Mouse (Mus musculus): ENCODE data around the gene Cxcr4. TPM values are rescaled to one million over a fixed set of nuclear protein-coding genes. Genes with fewer than 3 reads are reported as not detected.
A peak's percentile ranks its signal among the peaks of the same experiment; 100 is the strongest.

Cxcr4 gene
- polyA plus RNA-seq, 1 experiment from 2014 or later, result 1.3 TPM

GRCm38 (mm10) chr1:128592961-128593501 lies 938 bp upstream of the Cxcr4 start:
- Histone ChIP-seq H3K9ac (ENCODE audit: low read depth, low read length) (no peak overlapping the region), H3K4me2 (peak overlapping the region; percentile 82), H3K27ac (ENCODE audit: low read depth, low read length) (no peak overlapping the region), H3K9me3 (ENCODE audit: control insufficient read depth, low read length) (no peaks in the 10 kb centered on the region), H3K4me1 (replicated peaks; ENCODE audit: control insufficient read depth, insufficient read depth, low read length) (peaks cover 5% of the 10 kb centered on the region; the same call in 1 of the 2 replicates), H3K4me3 (ENCODE audit: low read depth, low read length) (peak overlapping the region; percentile 56), H3K36me3 (ENCODE audit: control insufficient read depth, insufficient read depth, low read length) (no peaks in the 10 kb centered on the region), H3K27me3 (replicated peaks; ENCODE audit: control insufficient read depth, insufficient read depth, low read length) (peaks cover 69% of the 10 kb centered on the region)
- DNase-seq (ENCODE audit: low spot score) (no peak), ATAC-seq (replicated peaks; ENCODE audit: low FRiP score) (0 out of 2 replicates have a peak, but pooled peaks have one; percentile 24)
- 2% methylated on average over 24 of the region's 24 CpGs for WGBS

DNA sequence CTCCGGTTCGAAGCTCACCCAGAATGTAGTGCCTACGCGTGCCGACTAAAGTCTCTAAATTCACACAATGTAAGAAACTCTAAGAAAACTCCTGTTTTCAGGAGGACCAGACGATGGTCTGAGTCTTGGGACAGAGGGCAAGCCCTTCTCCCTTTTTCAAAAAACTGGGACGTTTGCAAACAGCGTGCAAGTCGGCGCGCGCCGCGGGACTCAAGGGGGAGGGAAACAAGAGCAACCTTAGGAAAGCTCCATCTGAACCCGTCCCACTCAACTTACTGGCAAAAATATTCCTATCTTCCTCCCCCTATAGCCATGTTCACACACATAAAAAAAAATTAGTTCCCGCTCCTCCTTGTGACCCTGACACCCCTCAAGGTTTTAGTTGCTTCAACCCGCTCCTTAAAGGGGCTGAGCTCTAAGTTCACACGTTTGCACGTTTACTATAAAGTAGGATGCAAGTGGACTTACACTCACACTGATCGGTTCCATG lies 327 bp downstream of the Cxcr4 start:
- peak; percentile 27; the same call in 1 of the 2 replicates for ATAC-seq (replicated peaks; ENCODE audit: low FRiP score)
- Histone ChIP-seq H3K36me3 (ENCODE audit: control insufficient read depth, insufficient read depth, low read length) (no peaks in the 10 kb centered on the region), H3K27me3 (replicated peaks; ENCODE audit: control insufficient read depth, insufficient read depth, low read length) (peaks cover 69% of the 10 kb centered on the region), H3K9ac (ENCODE audit: low read depth, low read length) (no peak overlapping the region), H3K4me1 (replicated peaks; ENCODE audit: control insufficient read depth, insufficient read depth, low read length) (peaks cover 5% of the 10 kb centered on the region; the same call in 1 of the 2 replicates), H3K27ac (ENCODE audit: low read depth, low read length) (no peak overlapping the region), H3K4me3 (ENCODE audit: low read depth, low read length) (peak overlapping the region; percentile 56), H3K9me3 (ENCODE audit: control insufficient read depth, low read length) (no peaks in the 10 kb centered on the region), H3K4me2 (peak overlapping the region; percentile 82)
- no peak for DNase-seq (ENCODE audit: low spot score)
- WGBS, result under 1% methylated on average over 20 of the region's 20 CpGs

DNA sequence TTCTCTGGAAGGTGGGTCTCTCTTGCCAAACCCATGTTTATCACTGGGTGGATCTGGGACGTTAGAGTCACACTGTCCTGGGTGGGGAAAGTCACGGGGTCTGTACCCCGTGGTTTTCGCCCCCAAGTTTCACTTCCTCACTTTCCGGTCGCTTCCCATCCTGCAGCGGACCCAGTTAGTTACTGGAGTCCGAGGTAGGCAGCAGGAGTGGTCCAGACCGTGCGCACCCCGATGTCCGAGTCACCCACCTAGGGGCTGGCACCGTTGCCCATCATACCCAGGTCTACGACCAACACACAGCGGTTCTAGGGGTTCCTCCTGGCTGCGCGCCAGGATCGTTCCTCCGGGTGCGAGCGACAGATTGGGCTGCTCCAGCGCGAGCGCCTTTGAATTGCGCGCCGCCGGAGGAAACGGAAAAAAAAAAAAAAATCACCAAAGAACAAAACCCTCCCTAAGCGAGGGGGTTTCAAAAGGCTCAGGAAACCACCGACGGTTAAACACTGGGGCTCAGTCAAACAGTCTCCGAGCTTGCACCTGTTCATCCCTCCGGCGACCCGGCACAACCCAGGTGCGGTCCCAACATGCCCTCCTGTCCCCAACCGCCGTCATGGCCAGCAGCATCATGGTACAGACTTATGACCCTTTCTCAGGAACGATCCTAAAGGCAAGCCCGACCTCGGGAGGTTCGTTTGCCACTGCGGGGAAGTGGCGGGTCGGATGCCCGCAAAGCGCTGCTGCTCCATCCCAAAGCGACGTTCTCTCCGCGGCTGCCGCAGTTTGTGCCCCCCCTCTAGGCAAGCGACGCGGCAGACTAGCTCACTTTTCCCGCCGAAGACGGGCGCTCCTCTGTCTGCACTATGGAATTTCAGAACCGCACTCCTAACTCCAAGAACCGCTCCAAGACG lies 1.0 kb downstream of the Cxcr4 start:
- peaks cover 5% of the 10 kb centered on the region; the same call in 1 of the 2 replicates for H3K4me1 ChIP-seq (replicated peaks; ENCODE audit: control insufficient read depth, insufficient read depth, low read length)
- no peaks in the 10 kb centered on the region for H3K9me3 ChIP-seq (ENCODE audit: control insufficient read depth, low read length)
- peak overlapping the region; percentile 82 for H3K4me2 ChIP-seq
- no peaks in the 10 kb centered on the region for H3K36me3 ChIP-seq (ENCODE audit: control insufficient read depth, insufficient read depth, low read length)
- peak overlapping the region; percentile 56 for H3K4me3 ChIP-seq (ENCODE audit: low read depth, low read length)
- H3K27ac ChIP-seq (ENCODE audit: low read depth, low read length), result no peak overlapping the region
- H3K27me3 ChIP-seq (replicated peaks; ENCODE audit: control insufficient read depth, insufficient read depth, low read length), result peaks cover 68% of the 10 kb centered on the region
- H3K9ac ChIP-seq (ENCODE audit: low read depth, low read length), result no peak overlapping the region
- under 1% methylated on average over 63 of the region's 63 CpGs for WGBS
- ATAC-seq (replicated peaks; ENCODE audit: low FRiP score), result no peak; the same call in 1 of the 2 replicates
- DNase-seq (ENCODE audit: low spot score), result peak; percentile 49

DNA sequence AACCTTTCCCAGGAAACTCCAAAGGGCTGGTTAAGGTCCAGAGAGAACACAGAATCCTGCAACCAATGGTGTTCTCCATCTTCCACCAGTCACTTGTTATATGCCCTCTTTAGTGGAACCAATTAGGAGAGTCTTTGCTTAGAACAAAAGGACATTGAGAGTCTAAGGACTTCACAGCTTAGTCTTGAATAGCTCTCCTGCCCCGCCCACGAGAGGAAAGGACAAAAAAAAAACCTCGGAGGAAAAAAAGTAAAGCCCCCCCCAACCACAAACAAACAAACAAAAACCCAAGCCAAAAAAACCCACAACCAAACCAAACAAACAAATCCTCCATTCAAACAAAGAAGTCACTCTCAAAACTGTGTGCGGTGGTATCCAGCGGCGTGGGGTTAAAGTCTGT lies 2.1 kb downstream of the Cxcr4 start:
- no peaks in the 10 kb centered on the region for H3K36me3 ChIP-seq (ENCODE audit: control insufficient read depth, insufficient read depth, low read length)
- H3K4me1 ChIP-seq (replicated peaks; ENCODE audit: control insufficient read depth, insufficient read depth, low read length), result peaks cover 5% of the 10 kb centered on the region; the same call in 1 of the 2 replicates
- no peak overlapping the region for H3K9ac ChIP-seq (ENCODE audit: low read depth, low read length)
- DNase-seq (ENCODE audit: low spot score) (no peak), ATAC-seq (replicated peaks; ENCODE audit: low FRiP score) (no peak)
- H3K27me3 ChIP-seq (replicated peaks; ENCODE audit: control insufficient read depth, insufficient read depth, low read length), result peaks cover 58% of the 10 kb centered on the region
- H3K4me2 ChIP-seq, result peak overlapping the region; percentile 9; the same call in 1 of the 2 replicates
- no peak overlapping the region for H3K4me3 ChIP-seq (ENCODE audit: low read depth, low read length)
- H3K9me3 ChIP-seq (ENCODE audit: control insufficient read depth, low read length), result no peaks in the 10 kb centered on the region
- 19% methylated on average over 6 of the region's 6 CpGs for WGBS
- no peak overlapping the region for H3K27ac ChIP-seq (ENCODE audit: low read depth, low read length)

DNA sequence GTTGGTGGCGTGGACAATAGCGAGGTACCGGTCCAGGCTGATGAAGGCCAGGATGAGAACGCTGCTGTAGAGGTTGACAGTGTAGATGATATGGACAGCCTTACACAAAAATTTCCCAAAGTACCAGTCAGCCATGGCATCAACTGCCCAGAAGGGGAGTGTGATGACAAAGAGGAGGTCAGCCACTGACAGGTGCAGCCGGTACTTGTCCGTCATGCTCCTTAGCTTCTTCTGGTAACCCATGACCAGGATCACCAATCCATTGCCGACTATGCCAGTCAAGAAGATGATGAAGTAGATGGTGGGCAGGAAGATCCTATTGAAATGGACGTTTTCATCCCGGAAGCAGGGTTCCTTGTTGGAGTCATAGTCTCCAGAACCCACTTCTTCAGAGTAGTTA lies 2.6 kb downstream of the Cxcr4 start:
- H3K4me1 ChIP-seq (replicated peaks; ENCODE audit: control insufficient read depth, insufficient read depth, low read length), result peaks cover 5% of the 10 kb centered on the region; the same call in 1 of the 2 replicates
- no peaks in the 10 kb centered on the region for H3K36me3 ChIP-seq (ENCODE audit: control insufficient read depth, insufficient read depth, low read length)
- no peak overlapping the region for H3K9ac ChIP-seq (ENCODE audit: low read depth, low read length)
- no peak overlapping the region for H3K4me3 ChIP-seq (ENCODE audit: low read depth, low read length)
- H3K4me2 ChIP-seq, result no peak overlapping the region
- H3K9me3 ChIP-seq (ENCODE audit: control insufficient read depth, low read length), result no peaks in the 10 kb centered on the region
- peaks cover 53% of the 10 kb centered on the region for H3K27me3 ChIP-seq (replicated peaks; ENCODE audit: control insufficient read depth, insufficient read depth, low read length)
- 87% methylated on average over 9 of the region's 9 CpGs for WGBS
- ATAC-seq (replicated peaks; ENCODE audit: low FRiP score) (no peak), DNase-seq (ENCODE audit: low spot score) (no peak)
- no peak overlapping the region for H3K27ac ChIP-seq (ENCODE audit: low read depth, low read length)

GRCm38 (mm10) chr1:128588337-128588736 lies 3.8 kb downstream of the Cxcr4 start:
- Histone ChIP-seq H3K27ac (ENCODE audit: low read depth, low read length) (no peak overlapping the region), H3K36me3 (ENCODE audit: control insufficient read depth, insufficient read depth, low read length) (no peaks in the 10 kb centered on the region), H3K27me3 (replicated peaks; ENCODE audit: control insufficient read depth, insufficient read depth, low read length) (peaks cover 42% of the 10 kb centered on the region), H3K4me2 (no peak overlapping the region), H3K9me3 (ENCODE audit: control insufficient read depth, low read length) (no peaks in the 10 kb centered on the region), H3K4me1 (replicated peaks; ENCODE audit: control insufficient read depth, insufficient read depth, low read length) (peaks cover 5% of the 10 kb centered on the region; the same call in 1 of the 2 replicates), H3K4me3 (ENCODE audit: low read depth, low read length) (no peak overlapping the region), H3K9ac (ENCODE audit: low read depth, low read length) (no peak overlapping the region)
- ATAC-seq (replicated peaks; ENCODE audit: low FRiP score) (no peak), DNase-seq (ENCODE audit: low spot score) (no peak)
- 73% methylated on average over 2 of the region's 2 CpGs for WGBS

DNA sequence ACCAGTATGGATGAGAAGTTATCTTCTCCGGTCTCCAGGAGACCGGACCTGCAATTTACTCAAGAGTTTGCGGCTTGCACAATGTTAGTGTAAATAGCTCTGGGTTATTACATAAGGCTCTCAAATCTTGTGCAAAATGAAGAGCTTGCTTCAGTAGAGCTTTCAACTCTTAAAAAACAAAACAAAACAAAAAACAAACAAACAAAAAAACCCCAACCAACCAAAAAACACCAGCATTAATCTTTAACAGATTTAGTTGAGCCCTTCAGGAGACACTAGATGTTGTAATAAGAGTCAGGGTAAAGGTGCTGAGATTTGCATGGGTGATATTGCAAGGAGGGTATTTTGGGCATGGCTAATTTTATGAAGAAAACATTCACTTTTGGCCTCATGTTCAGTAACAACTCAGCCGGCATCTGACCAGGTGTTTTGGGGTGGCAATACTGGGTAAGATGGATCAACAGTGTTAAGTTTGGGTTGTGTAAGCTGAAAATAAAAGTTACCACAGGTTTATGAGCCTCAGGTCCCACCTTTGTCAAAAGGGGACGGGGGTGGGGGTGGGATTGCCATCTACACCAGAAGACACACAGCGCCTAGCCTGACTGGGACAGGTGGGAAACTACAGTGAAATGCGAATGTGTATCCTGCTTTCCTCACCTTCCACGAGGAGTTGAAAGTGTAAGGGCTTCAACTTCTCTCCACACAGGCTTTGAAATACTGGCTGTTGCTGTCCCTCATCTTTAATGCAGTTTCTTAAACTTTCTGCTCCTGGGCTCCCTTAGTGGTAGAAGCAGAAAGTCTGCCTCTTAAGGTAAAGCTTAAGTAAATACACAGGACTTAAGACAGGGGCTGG lies 4.9 kb downstream of the Cxcr4 start:
- WGBS, result 64% methylated on average over 8 of the region's 8 CpGs
- no peaks in the 10 kb centered on the region for H3K9me3 ChIP-seq (ENCODE audit: control insufficient read depth, low read length)
- peaks cover 30% of the 10 kb centered on the region for H3K27me3 ChIP-seq (replicated peaks; ENCODE audit: control insufficient read depth, insufficient read depth, low read length)
- H3K27ac ChIP-seq (ENCODE audit: low read depth, low read length), result no peak overlapping the region
- no peak overlapping the region for H3K4me3 ChIP-seq (ENCODE audit: low read depth, low read length)
- no peak overlapping the region for H3K9ac ChIP-seq (ENCODE audit: low read depth, low read length)
- ATAC-seq (replicated peaks; ENCODE audit: low FRiP score), result no peak
- H3K36me3 ChIP-seq (ENCODE audit: control insufficient read depth, insufficient read depth, low read length), result no peaks in the 10 kb centered on the region
- no peak for DNase-seq (ENCODE audit: low spot score)
- no peaks in the 10 kb centered on the region for H3K4me1 ChIP-seq (replicated peaks; ENCODE audit: control insufficient read depth, insufficient read depth, low read length)
- H3K4me2 ChIP-seq, result no peak overlapping the region

Measured in liver, embryonic 11.5 days (tissue).